Mouse (Mus musculus) NIH3T3 (cell line): ENCODE results near the gene Cd36.
"Not testable (repeated sequence)": the region's sequence is repeated elsewhere in the genome, so short reads cannot be mapped to it uniquely, and the experiment has no call there.

Source experiments
- DNase-seq: peaks from one replicate; pipeline ENCODE4 v3.0.0-alpha.2; 2012; ENCODE audit warnings: low read depth

The Cd36 gene

GRCm38 (mm10) chr5:17888598-17888997 lies at the start of gene Cd36:
Gene Cd36 (minus strand): TSS chr5:17888801.
- DNase-seq: no peak

- no peak for DNase-seq
Observed at GRCm38 (mm10) chr5:17934501-17934900, 45.9 kb upstream of the Cd36 start.

- DNase-seq: not testable (repeated sequence)
Observed at GRCm38 (mm10) chr5:17931588-17931987, 43.0 kb upstream of the Cd36 start.

GRCm38 (mm10) chr5:17929006-17929567 lies 40.5 kb upstream of the Cd36 start:
- DNase-seq: no peak

- no peak for DNase-seq
Observed at GRCm38 (mm10) chr5:17928471-17928870, 39.9 kb upstream of the Cd36 start.

- DNase-seq: no peak
Observed at GRCm38 (mm10) chr5:17924085-17924518, 35.5 kb upstream of the Cd36 start.

- no peak for DNase-seq
Observed at GRCm38 (mm10) chr5:17923648-17924047, 35.0 kb upstream of the Cd36 start.

- no peak for DNase-seq
Observed at GRCm38 (mm10) chr5:17918966-17919365, 30.4 kb upstream of the Cd36 start.

- no peak for DNase-seq
Observed at GRCm38 (mm10) chr5:17904766-17905165, 16.2 kb upstream of the Cd36 start.

GRCm38 (mm10) chr5:17898948-17899347 lies 10.3 kb upstream of the Cd36 start:
- no peak for DNase-seq

GRCm38 (mm10) chr5:17897641-17898040 lies 9.0 kb upstream of the Cd36 start:
- DNase-seq: not testable (repeated sequence)

- no peak for DNase-seq
Observed at GRCm38 (mm10) chr5:17893577-17894172, 5.1 kb upstream of the Cd36 start.

- no peak for DNase-seq
Observed at GRCm38 (mm10) chr5:17889291-17889690, 690 bp upstream of the Cd36 start.

- DNase-seq: no peak
Observed at GRCm38 (mm10) chr5:17886377-17886776, 2.2 kb downstream of the Cd36 start.

GRCm38 (mm10) chr5:17883357-17883875 lies 5.2 kb downstream of the Cd36 start:
- DNase-seq: no peak

- no peak for DNase-seq
Observed at GRCm38 (mm10) chr5:17881542-17881896, 7.1 kb downstream of the Cd36 start.

- no peak for DNase-seq
Observed at GRCm38 (mm10) chr5:17880799-17881541, 7.6 kb downstream of the Cd36 start.

GRCm38 (mm10) chr5:17879924-17880323 lies 8.7 kb downstream of the Cd36 start:
- no peak for DNase-seq

GRCm38 (mm10) chr5:17877044-17877443 lies 11.6 kb downstream of the Cd36 start:
- no peak for DNase-seq

GRCm38 (mm10) chr5:17876637-17877036 lies 12.0 kb downstream of the Cd36 start:
- no peak for DNase-seq

- DNase-seq: no peak
Observed at GRCm38 (mm10) chr5:17874335-17874734, 14.3 kb downstream of the Cd36 start.

- no peak for DNase-seq
Observed at GRCm38 (mm10) chr5:17865432-17865831, 23.2 kb downstream of the Cd36 start.

GRCm38 (mm10) chr5:17863085-17863484 lies 25.5 kb downstream of the Cd36 start:
- no peak for DNase-seq
